Mouse (Mus musculus): ENCODE results near the gene Cab39l.

The Cab39l gene

DNA sequence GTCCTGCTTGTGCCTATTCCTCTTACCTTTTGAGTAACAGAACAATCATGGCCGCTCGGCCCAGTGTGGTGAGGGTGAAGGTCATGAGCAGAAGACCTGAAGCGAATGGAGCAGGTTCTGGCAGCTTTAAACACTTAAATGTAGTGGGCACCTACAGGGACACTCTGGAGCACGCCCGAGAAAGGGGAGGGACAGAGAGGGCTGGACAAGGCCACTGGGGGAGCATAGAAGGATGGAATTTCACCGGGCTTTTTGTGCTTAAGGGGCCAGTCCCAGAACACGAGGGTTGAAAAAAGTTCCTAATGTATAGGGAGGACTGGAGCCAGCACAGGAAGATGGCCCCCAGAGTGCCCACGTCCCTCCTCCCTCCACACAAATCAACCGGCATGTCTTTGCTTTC is 193.2 kb downstream of the Cab39l start:
- no peak for DNase-seq
